8 mouse cellular contexts compared by ENCODE assay signal in genomic region chr5:41844820-41845557, GRCm38 (mm10). TPM values are rescaled to one million over a fixed set of nuclear protein-coding genes. Genes with fewer than 3 reads are reported as not detected.
DNase-seq lines count a peak whose midpoint lies in the region; ATAC-seq and TF ChIP-seq lines count a peak whose summit lies in the region.

No protein-coding gene starts in this region.

- H3K27me3 ChIP-seq in forebrain, embryonic 13.5 days, result no peaks in the 10 kb centered on the region
- no peaks in the 10 kb centered on the region for H3K27me3 ChIP-seq in hindbrain, postnatal 0 days (ENCODE audit: insufficient read depth, low read length)
- no peaks in the 10 kb centered on the region for H3K27me3 ChIP-seq in liver, embryonic 11.5 days (replicated peaks; ENCODE audit: control insufficient read depth, insufficient read depth, low read length)

- peaks cover 19% of the 10 kb centered on the region for H3K4me1 ChIP-seq in forebrain, embryonic 13.5 days
- peaks cover 11% of the 10 kb centered on the region for H3K4me1 ChIP-seq in hindbrain, postnatal 0 days (ENCODE audit: insufficient read depth, low read length)
- H3K4me1 ChIP-seq in liver, embryonic 11.5 days (replicated peaks; ENCODE audit: control insufficient read depth, insufficient read depth, low read length), result peaks cover 17% of the 10 kb centered on the region

- no peak overlapping the region; the same call in 1 of the 2 replicates for H3K9ac ChIP-seq in forebrain, embryonic 13.5 days
- no peak overlapping the region; the same call in 1 of the 2 replicates for H3K9ac ChIP-seq in hindbrain, postnatal 0 days (replicated peaks; ENCODE audit: low read length)
- peak overlapping the region; percentile 55 for H3K9ac ChIP-seq in liver, embryonic 11.5 days (ENCODE audit: low read depth, low read length)

- no peaks in the 10 kb centered on the region for H3K36me3 ChIP-seq in forebrain, embryonic 13.5 days (ENCODE audit: poor library complexity, severe bottlenecking)
- no peaks in the 10 kb centered on the region for H3K36me3 ChIP-seq in hindbrain, postnatal 0 days (ENCODE audit: insufficient read depth, low read length)
- H3K36me3 ChIP-seq in liver, embryonic 11.5 days (ENCODE audit: control insufficient read depth, insufficient read depth, low read length), result no peaks in the 10 kb centered on the region

- H3K4me3 ChIP-seq in forebrain, embryonic 13.5 days, result peak overlapping the region; percentile 98
- H3K4me3 ChIP-seq in hindbrain, postnatal 0 days (ENCODE audit: low read length), result peak overlapping the region; percentile 100
- H3K4me3 ChIP-seq in liver, embryonic 11.5 days (ENCODE audit: low read depth, low read length), result peak overlapping the region; percentile 92

- peak overlapping the region; percentile 86 for H3K4me2 ChIP-seq in forebrain, embryonic 13.5 days
- H3K4me2 ChIP-seq in hindbrain, postnatal 0 days (ENCODE audit: low read depth, low read length), result peak overlapping the region; percentile 85
- peak overlapping the region; percentile 85 for H3K4me2 ChIP-seq in liver, embryonic 11.5 days

- no peak overlapping the region for H3K27ac ChIP-seq in forebrain, embryonic 13.5 days
- H3K27ac ChIP-seq in hindbrain, postnatal 0 days, result no peak overlapping the region
- H3K27ac ChIP-seq in liver, embryonic 11.5 days (ENCODE audit: low read depth, low read length), result 0 out of 2 replicates have a peak overlapping the region, but pooled peaks have one; percentile 21

- peak; percentile 7 for DNase-seq in ovary, postnatal 14 days (ENCODE audit: low spot score)
- DNase-seq in ovary, adult 18-20 months (ENCODE audit: low spot score), result no peak
- DNase-seq in hindbrain, postnatal 0 days (ENCODE audit: low spot score), result no peak
- DNase-seq in liver, embryonic 11.5 days (ENCODE audit: low spot score), result peak; percentile 44
- peak; percentile 11 to 26 for DNase-seq in urinary bladder, postnatal 36 days (ENCODE audit: low spot score in 2 of 2)

- peak; percentile 33; the same call in 1 of the 2 replicates for ATAC-seq in cerebellum, adult (ENCODE audit: insufficient number of reproducible peaks, low FRiP score, low TSS enrichment)
- peak; percentile 38 for ATAC-seq in forebrain, embryonic 13.5 days
- 0 out of 2 replicates have a peak, but pooled peaks have one; percentile 24 for ATAC-seq in hindbrain, postnatal 0 days
- peak; percentile 48 for ATAC-seq in liver, embryonic 11.5 days (replicated peaks; ENCODE audit: low FRiP score)
- ATAC-seq in monocyte, adult 5-6 weeks (replicated peaks; ENCODE audit: insufficient number of reproducible peaks, low FRiP score, low TSS enrichment, poor library complexity, severe bottlenecking), result 0 out of 2 replicates have a peak, but pooled peaks have one; percentile 19

- no peak for TF ChIP-seq CTCF in hindbrain, postnatal 0 days (IDR thresholded peaks at IDR 0.05; ENCODE audit: low read depth)

- WGBS in forebrain, embryonic 13.5 days, result 15% methylated on average over 16 of the region's 16 CpGs
- 19% methylated on average over 16 of the region's 16 CpGs for WGBS in hindbrain, postnatal 0 days
- WGBS in liver, embryonic 11.5 days, result 19% methylated on average over 16 of the region's 16 CpGs

- no peaks in the 10 kb centered on the region for H3K9me3 ChIP-seq in forebrain, embryonic 13.5 days (replicated peaks)
- no peaks in the 10 kb centered on the region for H3K9me3 ChIP-seq in hindbrain, postnatal 0 days (ENCODE audit: low read length)
- no peaks in the 10 kb centered on the region for H3K9me3 ChIP-seq in liver, embryonic 11.5 days (ENCODE audit: control insufficient read depth, low read length)

RNA-seq across cellular contexts. Expression of gene Bod1l, which starts 0.9 kb away (rescaled TPM):
- polyA plus RNA-seq in forebrain, embryonic 13.5 days (2015; fragmentation: Nextera tagmentation; extraction: Ambion mirVana), result 28.9 and 29.6 TPM in 2 replicates
- total RNA-seq in hindbrain, postnatal 0 days (2014; rRNA removed), result 14.0 and 14.7 TPM in 2 replicates
- 29.4 and 29.5 TPM in 2 replicates for polyA plus RNA-seq in hindbrain, postnatal 0 days (2015; fragmentation: Nextera tagmentation; extraction: Ambion mirVana)
- polyA plus RNA-seq in liver, embryonic 11.5 days (2014; fragmentation: Nextera tagmentation; extraction: Ambion mirVana), result 19.1 and 21.0 TPM in 2 replicates
- total RNA-seq in monocyte, adult 5-6 weeks (2017), result 40.3 to 68.9 TPM (median 52.9 TPM) in 3 replicates

Comparison
In these comparisons a context has a peak if more than half of its experiments do, and no peak if none do; other contexts are left out.
1. DNase-seq: peak in ovary, postnatal 14 days (single experiment), liver, embryonic 11.5 days (single experiment) and urinary bladder, postnatal 36 days (2 of 2); none in ovary, adult 18-20 months (single experiment) and hindbrain, postnatal 0 days (single experiment).
2. Peak in every context shown above with its lines, with median percentiles within 50 percentile points of each other: ATAC-seq, H3K4me2 ChIP-seq and H3K4me3 ChIP-seq.